Mouse (Mus musculus): ENCODE measurements around the gene Tbc1d10b. TPM values are rescaled to one million over a fixed set of nuclear protein-coding genes. Genes with fewer than 3 reads are reported as not detected.
A peak's percentile ranks its signal among the peaks of the same experiment; 100 is the strongest.

Tbc1d10b gene
- total RNA-seq, 1 experiment from 2014 or later = 29.1 TPM

- ATAC-seq (replicated peaks; ENCODE audit: low read depth, poor library complexity, severe bottlenecking) = 0 out of 2 replicates have a peak, but pooled peaks have one; percentile 8
Observed at GRCm38 (mm10) chr7:127166501-127166900, 41.8 kb downstream of the Tbc1d10b start.

- no peak for ATAC-seq (replicated peaks; ENCODE audit: low read depth, poor library complexity, severe bottlenecking)
Observed at GRCm38 (mm10) chr7:127165607-127166493, 42.4 kb downstream of the Tbc1d10b start.

- 0 out of 2 replicates have a peak, but pooled peaks have one; percentile 18 for ATAC-seq (replicated peaks; ENCODE audit: low read depth, poor library complexity, severe bottlenecking)
Observed at GRCm38 (mm10) chr7:127164002-127164401, 44.3 kb downstream of the Tbc1d10b start.

DNA sequence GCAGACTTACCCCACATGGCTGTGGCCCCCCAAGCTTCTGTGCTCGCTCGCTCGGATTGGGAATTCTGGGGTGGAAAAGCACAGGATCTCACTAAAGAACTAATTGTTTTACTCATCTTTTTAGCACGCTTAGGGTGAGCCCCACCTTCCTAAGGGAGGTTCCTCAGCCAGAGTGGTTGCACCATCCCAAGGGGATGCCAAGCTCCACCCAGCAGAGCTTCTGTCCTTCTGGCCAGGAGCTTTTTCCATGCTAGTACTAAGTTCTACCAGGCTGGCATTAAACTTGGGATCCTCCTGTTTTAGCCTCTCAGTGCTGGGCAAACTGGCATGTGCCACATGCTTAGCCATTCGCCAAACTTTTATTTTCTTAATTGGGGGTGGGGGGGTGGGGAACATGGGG lies 45.7 kb downstream of the Tbc1d10b start:
- ATAC-seq (replicated peaks; ENCODE audit: low read depth, poor library complexity, severe bottlenecking) = no peak

- ATAC-seq (replicated peaks; ENCODE audit: low read depth, poor library complexity, severe bottlenecking) = peak; percentile 64
Observed at GRCm38 (mm10) chr7:127157548-127157947, 50.7 kb downstream of the Tbc1d10b start.

DNA sequence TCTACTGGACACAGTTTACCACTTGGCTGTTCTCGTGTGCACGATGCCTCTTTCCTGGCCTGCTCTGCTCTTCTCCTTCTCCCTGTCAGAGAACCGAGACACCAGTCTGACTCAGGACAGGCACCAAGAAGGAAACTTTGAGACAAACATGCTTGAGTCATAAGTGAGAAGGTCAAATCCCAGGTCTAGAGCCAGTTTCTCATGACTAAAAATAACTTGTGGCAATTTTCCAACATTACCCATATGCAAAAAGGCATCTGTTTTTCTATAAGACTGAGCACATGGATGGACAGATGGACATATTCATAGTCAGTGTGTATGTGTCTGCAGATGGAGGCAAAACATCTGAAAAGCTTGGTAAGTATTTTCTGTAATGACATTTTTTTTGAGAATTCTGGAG lies 54.8 kb downstream of the Tbc1d10b start:
- ATAC-seq (replicated peaks; ENCODE audit: low read depth, poor library complexity, severe bottlenecking) = no peak

DNA sequence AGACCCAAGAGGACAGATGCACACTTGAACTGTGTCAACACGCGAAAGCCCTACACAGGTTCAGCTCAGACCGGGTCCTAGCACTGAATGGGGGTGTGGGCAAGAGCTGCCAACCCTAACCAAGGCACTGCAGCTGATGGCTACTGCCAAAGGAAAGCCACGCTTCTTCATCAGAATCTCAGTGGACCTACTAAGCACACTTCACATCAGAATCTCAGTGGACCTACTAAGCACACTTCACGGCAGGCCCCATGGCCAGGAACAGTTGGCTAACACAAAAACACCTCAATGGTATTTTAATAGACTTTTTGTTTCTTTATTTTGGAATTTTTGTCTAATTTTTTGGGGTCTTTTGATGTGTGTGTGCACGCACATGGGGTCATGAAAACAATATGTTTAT lies 55.8 kb downstream of the Tbc1d10b start:
- no peak for ATAC-seq (replicated peaks; ENCODE audit: low read depth, poor library complexity, severe bottlenecking)

DNA sequence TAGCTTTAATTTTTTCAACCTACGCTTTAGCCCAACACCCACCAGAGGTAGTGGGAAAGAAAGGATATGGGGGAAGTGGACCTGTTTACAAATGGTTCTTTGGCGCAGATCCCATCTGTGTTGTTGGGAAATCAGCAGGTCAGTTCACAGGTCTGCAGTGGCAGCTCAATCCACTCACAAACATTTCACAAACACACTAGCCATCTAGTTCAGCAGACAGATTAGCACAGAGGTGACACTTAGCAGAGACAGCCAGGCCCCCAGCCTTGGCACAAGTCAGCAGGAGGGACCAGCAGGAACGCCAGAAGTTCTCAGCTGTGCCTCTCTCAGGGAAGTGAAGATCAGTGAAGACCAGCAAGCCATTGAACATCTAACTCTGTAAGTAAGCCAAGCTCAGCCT lies 60.4 kb downstream of the Tbc1d10b start:
- no peak for ATAC-seq (replicated peaks; ENCODE audit: low read depth, poor library complexity, severe bottlenecking)

Other genes starting within 250 kb of the Tbc1d10b start
- 33.7 and 60.5 TPM in 2 replicates for gene Cdipt, start 232.6 kb downstream of the Tbc1d10b start, total RNA-seq (2017)
- gene Cdiptos, start 232.4 kb downstream of the Tbc1d10b start, total RNA-seq (2017) = 1.0 and 2.3 TPM in 2 replicates
- gene Mvp, start 193.8 kb downstream of the Tbc1d10b start, total RNA-seq (2017) = 19.3 and 21.8 TPM in 2 replicates
- not detected in 2 replicates for gene Pagr1b, start 192.0 kb downstream of the Tbc1d10b start, total RNA-seq (2017)
- gene Pagr1a, start 191.1 kb downstream of the Tbc1d10b start, total RNA-seq (2017) = 36.7 TPM in 1 of 2 replicates, not detected in the other
- gene Gm42742, start 187.4 kb downstream of the Tbc1d10b start, total RNA-seq (2017) = 30.9 and 33.1 TPM in 2 replicates
- 1.3 TPM in 1 of 2 replicates, not detected in the other for gene Prrt2, start 187.3 kb downstream of the Tbc1d10b start, total RNA-seq (2017)
- gene Maz, start 181.4 kb downstream of the Tbc1d10b start, total RNA-seq (2017) = 59.0 and 67.8 TPM in 2 replicates
- 81.6 and 90.9 TPM in 2 replicates for gene Kif22, start 166.0 kb downstream of the Tbc1d10b start, total RNA-seq (2017)
- gene Zg16, start 121.1 kb downstream of the Tbc1d10b start, total RNA-seq (2017) = 22.6 and 31.2 TPM in 2 replicates
- gene AI467606, start 117.1 kb downstream of the Tbc1d10b start, total RNA-seq (2017) = 17.2 and 24.1 TPM in 2 replicates
- gene Qprt, start 86.2 kb downstream of the Tbc1d10b start, total RNA-seq (2017) = 0.10 and 1.8 TPM in 2 replicates
- 278 and 335 TPM in 2 replicates for gene Spn, start 70.6 kb downstream of the Tbc1d10b start, total RNA-seq (2017)
- gene Cd2bp2, start 12.4 kb downstream of the Tbc1d10b start, total RNA-seq (2017) = 54.9 and 73.1 TPM in 2 replicates
- gene Mylpf, start 422 bp upstream of the Tbc1d10b start, total RNA-seq (2017) = 10.6 and 35.3 TPM in 2 replicates
- 20.8 and 29.9 TPM in 2 replicates for gene Zfp553, start 24.6 kb upstream of the Tbc1d10b start, total RNA-seq (2017)
- 62.7 and 63.2 TPM in 2 replicates for gene Sept1, start 24.7 kb upstream of the Tbc1d10b start, total RNA-seq (2017)
- gene Zfp771, start 35.8 kb upstream of the Tbc1d10b start, total RNA-seq (2017) = 6.3 and 8.9 TPM in 2 replicates
- 85.1 and 88.3 TPM in 2 replicates for gene Dctpp1, start 52.2 kb upstream of the Tbc1d10b start, total RNA-seq (2017)
- 99.1 and 102 TPM in 2 replicates for gene Sephs2, start 65.6 kb upstream of the Tbc1d10b start, total RNA-seq (2017)
- 26.1 and 31.6 TPM in 2 replicates for gene Itgal, start 87.8 kb upstream of the Tbc1d10b start, total RNA-seq (2017)
- gene Zfp768, start 137.1 kb upstream of the Tbc1d10b start, total RNA-seq (2017) = 5.1 and 6.8 TPM in 2 replicates
- gene Zfp747, start 167.6 kb upstream of the Tbc1d10b start, total RNA-seq (2017) = 5.1 and 12.0 TPM in 2 replicates
- 4.8 and 7.2 TPM in 2 replicates for gene 9130019O22Rik, start 178.7 kb upstream of the Tbc1d10b start, total RNA-seq (2017)
- 9.7 and 11.2 TPM in 2 replicates for gene E430018J23Rik, start 185.2 kb upstream of the Tbc1d10b start, total RNA-seq (2017)
- gene Zfp764, start 198.4 kb upstream of the Tbc1d10b start, total RNA-seq (2017) = 9.2 and 13.0 TPM in 2 replicates
- gene Zfp688, start 213.6 kb upstream of the Tbc1d10b start, total RNA-seq (2017) = 7.7 and 11.5 TPM in 2 replicates
- 3.1 and 4.8 TPM in 2 replicates for gene Zfp689, start 240.7 kb upstream of the Tbc1d10b start, total RNA-seq (2017)

Measured in common myeloid progenitor, adult 5-6 weeks (primary cell).